Mouse (Mus musculus) heart, postnatal 10 days (tissue): ENCODE results near the gene Gm16427. TPM values are rescaled to one million over a fixed set of nuclear protein-coding genes. Genes with fewer than 3 reads are reported as not detected.
"Not testable (repeated sequence)": the region's sequence is repeated elsewhere in the genome, so short reads cannot be mapped to it uniquely, and the experiment has no call there.

Experiments used
- DNase-seq, 2 experiments: peaks; one replicate each; pipeline ENCODE4 v3.0.0; 2021
- intact Hi-C: fragments of 180-260 bp; cut with DNase I; formaldehyde crosslinking; loops from one replicate; pipeline ENCODE4 v1.15.1; 2025
- total RNA-seq, 2 experiments: library from RNA; stranded (reverse); gene quantifications; 2 replicates each; pipeline ENCODE4 v1.2.3; 2021

The Gm16427 gene
- not detected for total RNA-seq

DNA sequence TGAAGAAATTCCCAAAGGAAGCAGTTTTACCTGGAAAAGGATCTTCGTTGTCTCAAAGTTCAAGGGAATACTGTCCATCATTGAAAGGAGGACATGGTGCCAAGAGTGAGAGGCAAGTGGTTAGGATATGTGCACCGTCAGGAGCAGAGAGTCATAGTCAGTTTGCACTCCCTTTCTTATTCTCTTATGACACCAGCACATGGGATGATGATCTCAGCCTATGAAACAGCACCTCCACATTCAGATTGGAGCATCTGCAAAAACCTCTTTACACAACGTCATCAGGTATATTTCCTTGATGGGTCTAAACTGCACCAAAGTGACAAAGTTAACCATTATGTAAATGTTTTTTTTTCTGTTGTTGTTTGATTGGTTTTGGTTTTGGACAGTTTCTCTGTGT lies at the start of gene Gm16427:
Gene Gm16427, minus strand, starts transcription at position 101 of the 400 bp plus-strand sequence.
- intact Hi-C loops, DNase-seq: not testable (repeated sequence)

Other genes with a start within 250 kb of the Gm16427 start
- not detected for gene C87414, start 131.4 kb upstream of the Gm16427 start, total RNA-seq